Mouse (Mus musculus): Measurements from ENCODE around the gene Thy1. TPM values are rescaled to one million over a fixed set of nuclear protein-coding genes. Genes with fewer than 3 reads are reported as not detected.
A peak's percentile ranks its signal among the peaks of the same experiment; 100 is the strongest.

The Thy1 gene
- total RNA-seq (2021) = 10 to 100 TPM; 26.4 to 32.7 TPM
- long read RNA-seq, experiment 1, partial matches to known transcripts = 2 of 14 reads
- long read RNA-seq, experiment 1, other reads (novel, unspliced or antisense) = 9 of 14 reads
- long read RNA-seq, experiment 2, partial matches to known transcripts = 1 of 9 reads
- long read RNA-seq, experiment 2, other reads (novel, unspliced or antisense) = 4 of 9 reads

- DNase-seq = peak; percentile 14 to 30
These were observed at the start of gene Thy1 for GRCm38 (mm10) chr9:44042836-44043707. Gene Thy1 (plus strand): TSS chr9:44043384.

- no peak for DNase-seq
These were observed 45.5 kb upstream of the Thy1 start for GRCm38 (mm10) chr9:43997681-43998080.

- DNase-seq = no peak
These were observed 44.3 kb upstream of the Thy1 start for GRCm38 (mm10) chr9:43998851-43999250.

GRCm38 (mm10) chr9:44004362-44004761 lies 38.8 kb upstream of the Thy1 start:
- DNase-seq = no peak

GRCm38 (mm10) chr9:44005305-44005704 lies 37.9 kb upstream of the Thy1 start:
- no peak for DNase-seq

GRCm38 (mm10) chr9:44007323-44007722 lies 35.9 kb upstream of the Thy1 start:
- no peak for DNase-seq

- DNase-seq = no peak
These were observed 35.2 kb upstream of the Thy1 start for GRCm38 (mm10) chr9:44007991-44008390.

- DNase-seq = no peak
These were observed 32.3 kb upstream of the Thy1 start for GRCm38 (mm10) chr9:44010900-44011299.

GRCm38 (mm10) chr9:44011668-44012067 lies 31.5 kb upstream of the Thy1 start:
- no peak for DNase-seq

- DNase-seq = no peak
These were observed 31.0 kb upstream of the Thy1 start for GRCm38 (mm10) chr9:44012164-44012563.

- DNase-seq = peak; percentile 28 to 52
These were observed 30.4 kb upstream of the Thy1 start for GRCm38 (mm10) chr9:44012761-44013301.

- no peak for DNase-seq
These were observed 29.4 kb upstream of the Thy1 start for GRCm38 (mm10) chr9:44013781-44014180.

GRCm38 (mm10) chr9:44016304-44016703 lies 26.9 kb upstream of the Thy1 start:
- DNase-seq = no peak

- no peak for DNase-seq
These were observed 25.3 kb upstream of the Thy1 start for GRCm38 (mm10) chr9:44017846-44018245.

- DNase-seq = no peak
These were observed 23.2 kb upstream of the Thy1 start for GRCm38 (mm10) chr9:44020001-44020400.

- no peak for DNase-seq
These were observed 20.9 kb upstream of the Thy1 start for GRCm38 (mm10) chr9:44022100-44022847.

GRCm38 (mm10) chr9:44024096-44024495 lies 19.1 kb upstream of the Thy1 start:
- DNase-seq = no peak

GRCm38 (mm10) chr9:44029580-44030236 lies 13.5 kb upstream of the Thy1 start:
- DNase-seq = no peak

- no peak for DNase-seq
These were observed 12.5 kb upstream of the Thy1 start for GRCm38 (mm10) chr9:44030646-44031045.

- DNase-seq = no peak
These were observed 12.1 kb upstream of the Thy1 start for GRCm38 (mm10) chr9:44031079-44031478.

GRCm38 (mm10) chr9:44031946-44032345 lies 11.2 kb upstream of the Thy1 start:
- no peak for DNase-seq

GRCm38 (mm10) chr9:44033317-44033716 lies 9.9 kb upstream of the Thy1 start:
- no peak for DNase-seq
